Mouse (Mus musculus) heart, embryonic 11.5 days (tissue): ENCODE results near the gene Coasy. TPM values are rescaled to one million over a fixed set of nuclear protein-coding genes. Genes with fewer than 3 reads are reported as not detected.
A peak's percentile ranks its signal among the peaks of the same experiment; 100 is the strongest.

Experiments
- ATAC-seq: fragments of 200-750 bp; cut with Nextera tagmentation; replicated peaks from 2 replicates; pipeline ENCODE4 v1.8.0; 2017; ENCODE audit warnings: moderate library complexity; ENCODE audit not compliant: insufficient number of reproducible peaks, low FRiP score, low TSS enrichment
- H3K27ac ChIP-seq: fragments of 300-500 bp; sonication (generic); 2 replicates; pipeline ENCODE4 v1.5.1; 2014; ENCODE audit warnings: mild to moderate bottlenecking, low read depth, low read length
- H3K27me3 ChIP-seq: fragments of 300-500 bp; sonication (generic); 2 replicates; pipeline ENCODE4 v1.6.1; 2014; ENCODE audit warnings: mild to moderate bottlenecking, low read length, mixed read lengths; ENCODE audit not compliant: control insufficient read depth, insufficient read depth
- H3K36me3 ChIP-seq: fragments of 300-500 bp; sonication (generic); 2 replicates; pipeline ENCODE4 v1.6.1; 2014; ENCODE audit warnings: mild to moderate bottlenecking, low read length, moderate library complexity, mixed read lengths; ENCODE audit not compliant: control insufficient read depth, insufficient read depth
- H3K4me1 ChIP-seq: fragments of 300-500 bp; sonication (generic); 2 replicates; pipeline ENCODE4 v1.6.1; 2014; ENCODE audit warnings: low read length; ENCODE audit not compliant: control insufficient read depth, insufficient read depth
- H3K4me2 ChIP-seq: fragments of 300-500 bp; sonication (generic); 2 replicates; pipeline ENCODE4 v1.6.1; 2014; ENCODE audit warnings: mild to moderate bottlenecking, moderate library complexity
- H3K4me3 ChIP-seq: fragments of 300-500 bp; sonication (generic); 2 replicates; pipeline ENCODE4 v1.5.1; 2014; ENCODE audit warnings: low read depth, low read length
- H3K9ac ChIP-seq: fragments of 300-500 bp; sonication (generic); 2 replicates; pipeline ENCODE4 v1.6.1; 2014; ENCODE audit warnings: mild to moderate bottlenecking, low read depth, low read length, moderate library complexity
- H3K9me3 ChIP-seq: fragments of 300-500 bp; sonication (generic); replicated peaks from 2 replicates; pipeline ENCODE4 v1.6.1; 2016; ENCODE audit warnings: low read length; ENCODE audit not compliant: control insufficient read depth
- WGBS: fragments of 180-500 bp; shearing (Covaris S2); extraction: QIAGEN DNeasy Blood & Tissue Kit; methylation state at CpG from one replicate; pipeline ENCODE4 v1.1.7; 2014; ENCODE audit not compliant: insufficient replicate concordance; 5-methylcytosine and 5-hydroxymethylcytosine counted together
- polyA plus RNA-seq: library from polyadenylated mRNA; unstranded; fragments of >200 nt; fragmentation: Nextera tagmentation; extraction: Ambion mirVana; gene quantifications from 2 replicates; pipeline ENCODE4 v1.2.1, GENCODE M21; 2014

The Coasy gene
- polyA plus RNA-seq, 1 experiment from 2014 or later = 29.6 TPM

DNA sequence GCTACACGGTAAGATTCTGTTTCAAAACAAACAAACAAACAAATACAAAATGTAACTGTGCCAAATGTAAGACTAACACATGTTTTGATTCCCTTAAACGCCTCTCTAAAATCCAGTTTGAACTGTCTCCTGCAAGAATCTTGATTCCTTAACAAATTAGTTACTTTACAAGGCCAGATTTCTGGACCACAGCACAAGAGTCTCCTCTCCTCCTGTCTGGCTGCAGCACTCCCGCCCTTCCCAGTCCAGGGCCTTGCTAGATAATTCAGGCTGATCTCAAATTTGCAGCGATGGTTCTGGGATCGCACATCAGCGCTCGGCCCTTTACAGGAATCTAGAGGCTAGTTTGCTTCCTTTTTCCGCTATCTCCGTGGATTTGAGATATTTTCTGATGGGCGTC lies 706 bp upstream of the Coasy start:
- Histone ChIP-seq H3K9ac (peak overlapping the region; percentile 55), H3K4me1 (peaks cover 19% of the 10 kb centered on the region), H3K9me3 (no peaks in the 10 kb centered on the region), H3K4me3 (peak overlapping the region; percentile 74), H3K27ac (peak overlapping the region; percentile 75), H3K4me2 (peak overlapping the region; percentile 88), H3K36me3 (peaks cover 7% of the 10 kb centered on the region; the same call in 1 of the 2 replicates), H3K27me3 (peaks cover 48% of the 10 kb centered on the region)
- no peak for ATAC-seq
- WGBS = 7% methylated on average over 10 of the region's 10 CpGs

DNA sequence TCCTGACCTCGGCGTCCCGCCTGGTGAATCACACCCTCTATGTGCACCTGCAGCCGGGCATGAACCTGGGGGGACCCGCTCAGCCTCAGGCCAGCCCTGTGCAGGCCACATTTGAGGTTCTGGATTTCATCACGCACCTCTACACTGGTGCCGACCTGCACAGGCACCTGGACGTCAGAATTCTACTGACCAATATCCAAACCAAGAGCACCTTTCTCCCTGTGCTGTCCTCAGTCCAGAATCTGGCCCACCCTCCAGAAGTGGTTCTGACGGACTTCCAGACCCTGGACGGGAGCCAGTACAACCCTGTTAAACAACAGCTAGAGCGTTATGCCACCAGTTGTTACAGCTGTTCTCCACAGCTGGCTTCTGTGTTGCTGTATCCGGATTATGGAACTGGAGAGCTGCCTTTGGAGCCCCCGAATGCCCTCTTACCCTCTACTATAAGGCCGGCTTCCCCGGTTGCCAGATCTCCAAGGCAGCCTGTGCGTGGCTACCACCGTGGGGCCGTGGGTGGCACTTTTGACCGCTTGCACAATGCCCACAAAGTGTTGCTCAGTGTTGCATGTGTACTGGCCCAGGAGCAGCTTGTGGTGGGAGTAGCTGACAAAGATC lies 825 bp downstream of the Coasy start:
- Histone ChIP-seq H3K36me3 (peaks cover 7% of the 10 kb centered on the region; the same call in 1 of the 2 replicates), H3K9ac (peak overlapping the region; percentile 90), H3K4me1 (peaks cover 29% of the 10 kb centered on the region), H3K4me3 (peak overlapping the region; percentile 74), H3K27me3 (peaks cover 33% of the 10 kb centered on the region), H3K9me3 (no peaks in the 10 kb centered on the region), H3K27ac (peak overlapping the region; percentile 83), H3K4me2 (peak overlapping the region; percentile 88)
- no peak for ATAC-seq
- WGBS = 40% methylated on average over 19 of the region's 19 CpGs

DNA sequence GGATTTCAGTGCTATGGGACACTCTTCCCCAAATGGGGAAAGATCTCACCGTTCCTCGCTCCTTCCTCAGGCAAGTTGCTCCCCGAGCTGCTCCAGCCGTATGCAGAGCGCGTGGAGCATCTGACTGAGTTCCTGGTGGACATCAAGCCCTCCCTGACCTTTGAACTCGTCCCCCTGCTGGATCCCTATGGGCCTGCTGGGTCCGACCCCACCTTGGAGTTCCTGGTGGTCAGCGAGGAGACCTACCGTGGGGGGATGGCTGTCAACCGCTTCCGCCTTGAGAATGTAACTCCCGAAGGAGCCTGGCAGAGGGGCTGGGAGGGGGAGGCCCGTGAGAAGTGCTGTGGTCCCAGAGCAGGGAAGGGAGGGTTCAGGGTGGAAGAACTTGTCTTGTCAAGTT lies 1.9 kb downstream of the Coasy start:
- no peak for ATAC-seq
- 84% methylated on average over 14 of the region's 14 CpGs for WGBS
- Histone ChIP-seq H3K27me3 (peaks cover 22% of the 10 kb centered on the region), H3K36me3 (peaks cover 10% of the 10 kb centered on the region; the same call in 1 of the 2 replicates), H3K9me3 (no peaks in the 10 kb centered on the region), H3K4me1 (peaks cover 30% of the 10 kb centered on the region), H3K9ac (no peak overlapping the region), H3K4me2 (no peak overlapping the region), H3K4me3 (no peak overlapping the region), H3K27ac (no peak overlapping the region)

DNA sequence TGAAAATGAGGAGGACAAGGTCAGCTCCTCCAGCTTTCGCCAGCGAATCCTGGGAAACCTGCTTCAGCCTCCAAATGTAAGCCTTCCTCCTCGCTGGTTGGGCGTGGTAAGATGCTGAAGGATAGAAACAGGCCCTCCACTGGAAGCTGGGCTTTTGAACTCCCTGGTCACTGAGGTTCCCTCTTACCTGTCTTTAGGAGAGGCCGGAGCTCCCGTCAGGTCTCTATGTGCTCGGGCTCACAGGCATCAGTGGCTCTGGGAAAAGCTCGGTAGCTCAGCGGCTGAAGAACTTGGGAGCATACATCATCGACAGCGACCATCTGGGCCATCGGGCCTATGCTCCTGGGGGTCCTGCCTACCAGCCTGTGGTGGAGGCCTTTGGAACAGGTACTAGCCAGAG lies 2.4 kb downstream of the Coasy start:
- Histone ChIP-seq H3K9me3 (no peaks in the 10 kb centered on the region), H3K4me3 (no peak overlapping the region), H3K36me3 (peaks cover 13% of the 10 kb centered on the region; the same call in 1 of the 2 replicates), H3K27ac (no peak overlapping the region), H3K4me1 (peaks cover 27% of the 10 kb centered on the region), H3K4me2 (no peak overlapping the region), H3K27me3 (peaks cover 17% of the 10 kb centered on the region), H3K9ac (no peak overlapping the region)
- ATAC-seq = no peak
- 90% methylated on average over 12 of the region's 12 CpGs for WGBS

DNA sequence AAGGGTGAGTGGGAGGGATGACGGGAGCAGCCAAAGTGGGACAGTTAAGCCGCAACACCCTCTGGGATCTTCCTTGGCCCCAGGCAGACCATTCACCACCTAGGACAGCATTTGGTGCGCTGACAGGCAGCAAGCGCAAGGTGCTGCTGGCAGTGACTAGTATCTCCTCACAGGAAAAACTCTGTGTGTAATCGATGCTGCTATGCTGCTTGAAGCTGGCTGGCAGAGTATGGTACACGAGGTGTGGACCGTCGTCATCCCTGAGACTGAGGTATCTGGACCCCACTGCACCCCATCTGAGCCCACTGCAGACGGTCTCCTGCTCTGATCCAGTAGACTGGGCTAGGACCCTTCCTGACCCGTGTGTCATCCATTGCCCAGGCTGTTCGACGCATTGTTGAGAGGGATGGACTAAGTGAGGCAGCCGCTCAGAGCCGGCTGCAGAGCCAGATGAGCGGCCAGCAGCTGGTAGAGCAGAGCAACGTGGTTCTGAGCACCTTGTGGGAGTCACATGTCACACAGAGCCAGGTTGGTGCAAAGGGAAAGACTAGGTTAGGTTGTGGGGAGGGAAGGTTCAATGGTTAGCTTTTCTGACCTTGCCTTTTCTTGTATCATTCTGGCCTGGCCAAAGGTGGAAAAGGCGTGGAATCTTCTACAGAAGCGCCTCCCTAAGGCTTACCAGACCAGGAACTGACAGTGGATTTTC lies 3.4 kb downstream of the Coasy start:
- peak overlapping the region; percentile 80; the same call in 1 of the 2 replicates for H3K9ac ChIP-seq
- no peak overlapping the region for H3K27ac ChIP-seq
- ATAC-seq = no peak
- no peak overlapping the region; the same call in 1 of the 2 replicates for H3K4me2 ChIP-seq
- H3K4me1 ChIP-seq = peaks cover 25% of the 10 kb centered on the region
- H3K36me3 ChIP-seq = peaks cover 18% of the 10 kb centered on the region
- 88% methylated on average over 18 of the region's 18 CpGs for WGBS
- no peaks in the 10 kb centered on the region for H3K9me3 ChIP-seq
- peaks cover 7% of the 10 kb centered on the region for H3K27me3 ChIP-seq
- H3K4me3 ChIP-seq = no peak overlapping the region; the same call in 1 of the 2 replicates

DNA sequence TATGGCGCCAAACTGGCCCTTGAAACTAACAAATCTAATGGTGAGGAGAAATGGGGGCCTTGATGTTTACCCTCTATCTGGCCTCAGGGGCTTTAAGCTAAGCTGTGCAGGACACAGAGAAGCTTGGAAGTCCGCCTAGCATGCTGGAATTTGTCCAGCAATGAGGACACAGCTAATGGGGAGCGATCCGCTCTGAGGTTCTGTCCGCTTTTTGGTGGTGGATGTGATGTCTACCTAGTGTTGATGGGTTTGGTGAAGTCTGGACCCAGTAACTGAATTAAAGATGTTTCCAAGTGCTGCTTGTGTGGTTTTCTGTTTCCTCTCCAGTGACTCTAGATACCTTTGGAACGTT lies 3.9 kb downstream of the Coasy start:
- WGBS = 81% methylated on average over 6 of the region's 6 CpGs
- no peak for ATAC-seq
- Histone ChIP-seq H3K4me2 (peak overlapping the region; percentile 97), H3K36me3 (peaks cover 24% of the 10 kb centered on the region), H3K4me3 (peak overlapping the region; percentile 66), H3K9ac (peak overlapping the region; percentile 80), H3K27ac (peak overlapping the region; percentile 72), H3K27me3 (peaks cover 2% of the 10 kb centered on the region), H3K9me3 (no peaks in the 10 kb centered on the region), H3K4me1 (peaks cover 25% of the 10 kb centered on the region)

DNA sequence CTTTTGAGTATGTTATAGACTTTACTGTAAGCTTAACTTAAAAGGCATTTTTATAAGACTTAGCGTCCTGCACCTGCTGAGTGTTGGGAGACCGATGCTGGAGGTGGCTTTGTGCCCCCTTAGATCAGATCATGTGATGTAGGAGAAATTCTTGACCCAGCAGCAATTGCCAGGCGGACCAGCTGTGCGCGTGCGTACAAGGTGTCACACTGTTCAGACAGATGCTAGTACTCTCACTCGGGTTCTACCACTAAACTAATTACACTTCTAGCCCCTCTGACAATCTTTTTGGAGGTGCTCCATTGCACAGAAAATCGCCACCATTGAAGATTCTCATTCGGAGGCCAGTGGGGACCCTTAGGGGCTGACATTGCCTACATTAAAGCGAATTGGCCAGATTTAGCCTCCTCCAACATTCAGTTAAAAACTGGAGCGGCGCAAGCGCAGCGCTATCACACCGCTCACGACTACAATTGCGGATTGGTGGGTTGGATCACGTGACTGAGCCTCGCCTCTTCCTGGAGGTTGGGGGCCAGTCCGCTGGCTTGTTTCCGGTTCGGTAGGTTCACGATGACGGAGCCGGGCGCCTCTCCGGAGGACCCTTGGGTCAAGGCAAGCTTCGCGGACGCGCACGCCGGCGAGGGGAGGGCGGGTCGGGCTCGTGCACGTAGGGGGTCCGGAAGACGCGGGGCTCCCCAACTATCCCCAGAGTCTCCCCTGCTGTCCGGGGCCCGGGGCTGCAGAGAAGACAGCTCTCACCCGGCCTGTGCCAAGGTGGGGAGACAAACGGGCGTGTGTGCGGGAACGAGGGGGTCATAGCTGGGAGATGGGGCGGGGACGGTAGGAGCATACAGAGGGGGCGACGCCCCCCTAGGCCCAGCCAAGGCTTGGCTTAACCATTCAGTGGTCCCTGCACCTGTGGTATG lies 4.7 kb downstream of the Coasy start, which contains the start of gene Mlx:
Gene Mlx, plus strand, starts transcription at position 522 of the 926 bp plus-strand sequence.
- Histone ChIP-seq H3K36me3 (peaks cover 30% of the 10 kb centered on the region), H3K27ac (peak within 1 kb of the TSS; percentile 72), H3K9ac (peak within 1 kb of the TSS; percentile 80), H3K27me3 (no peaks in the 10 kb centered on the region), H3K4me3 (peak within 1 kb of the TSS; percentile 66), H3K4me1 (peaks cover 25% of the 10 kb centered on the region), H3K4me2 (peak within 1 kb of the TSS; percentile 97), H3K9me3 (no peaks in the 10 kb centered on the region)
- 2% methylated on average over 52 of the region's 52 CpGs for WGBS
- ATAC-seq = peak; percentile 79

DNA sequence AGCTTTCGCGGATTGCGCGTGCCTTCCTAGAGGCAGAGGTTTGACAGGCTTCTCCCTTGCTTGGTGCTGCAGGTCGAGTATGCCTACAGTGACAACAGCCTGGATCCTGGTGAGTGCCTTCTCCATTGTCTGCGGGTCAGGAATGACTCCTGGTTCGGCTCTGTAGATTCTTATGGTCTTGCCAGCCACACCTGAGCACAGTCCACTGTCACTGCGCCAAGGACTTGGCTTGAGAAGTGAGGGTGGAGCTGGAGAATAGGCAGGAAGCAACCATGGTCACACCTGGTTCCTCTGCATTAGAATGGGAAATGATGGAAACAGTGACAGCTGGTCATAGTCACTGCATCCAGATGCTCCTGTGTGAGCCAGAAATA lies 5.3 kb downstream of the Coasy start:
- H3K36me3 ChIP-seq = peaks cover 33% of the 10 kb centered on the region
- peak overlapping the region; percentile 72 for H3K27ac ChIP-seq
- ATAC-seq = no peak
- no peaks in the 10 kb centered on the region for H3K27me3 ChIP-seq
- 9% methylated on average over 8 of the region's 8 CpGs for WGBS
- H3K9me3 ChIP-seq = no peaks in the 10 kb centered on the region
- H3K4me1 ChIP-seq = peaks cover 25% of the 10 kb centered on the region
- H3K4me2 ChIP-seq = peak overlapping the region; percentile 97
- peak overlapping the region; percentile 66 for H3K4me3 ChIP-seq
- peak overlapping the region; percentile 80 for H3K9ac ChIP-seq
